Mouse (Mus musculus) E14TG2a.4 (cell line): ENCODE measurements at regions not wholly inside any gene's neighbourhood (a gene's known extent, or its start where the extent isn't known, plus 50 kb on each side); places are given as distances from the start of the nearest gene placed in this dataset.

Experiments used
- CTCF ChIP-seq: conservative IDR thresholded peaks from 2 replicates; pipeline ENCODE4 v1.5.1; 2014; ENCODE audit warnings: low read length
- NANOG ChIP-seq: IDR thresholded peaks from 2 replicates; pipeline ENCODE4 v1.6.1; 2014; ENCODE audit warnings: borderline replicate concordance, low read length, mixed read lengths
- POU5F1 ChIP-seq: IDR thresholded peaks from 2 replicates; pipeline ENCODE4 v1.6.1; 2014; ENCODE audit warnings: low read length, borderline replicate concordance

- TF ChIP-seq CTCF (no peak), POU5F1 (no peak), NANOG (no peak)
Observed at GRCm38 (mm10) chr2:51001548-51001947, 147.4 kb downstream of the Rnd3 start.
